In genomic region chr14:27108748-27109504, GRCm38 (mm10) we compare ENCODE assay signal across 10 mouse cellular contexts. TPM values are rescaled to one million over a fixed set of nuclear protein-coding genes. Genes with fewer than 3 reads are reported as not detected.
DNase-seq lines count a peak whose midpoint lies in the region; ATAC-seq and TF ChIP-seq lines count a peak whose summit lies in the region.
"Had no signal": no experiment of that assay in that cellular context is flagged by ENCODE, and none has a peak within 500 bp of the region (broad histone marks: within the 10 kb centered on the region; RNA-seq: fewer than 3 reads in every experiment).

No protein-coding gene starts in this region.

- no peak overlapping the region for H3K27ac ChIP-seq in kidney, adult 2 months (ENCODE audit: insufficient read depth, low read depth, low read length)
- no peak overlapping the region for H3K27ac ChIP-seq in kidney, embryonic 16.5 days (ENCODE audit: low read length)
- H3K27ac ChIP-seq: heart, embryonic 15.5 days; limb, embryonic 15.5 days had no signal

- H3K4me1 ChIP-seq in kidney, adult 2 months (ENCODE audit: control insufficient read depth, insufficient read depth, low read length), result no peaks in the 10 kb centered on the region
- H3K4me1 ChIP-seq in kidney, embryonic 16.5 days (ENCODE audit: insufficient read depth, low read length), result no peaks in the 10 kb centered on the region

- H3K4me3 ChIP-seq in kidney, adult 2 months (ENCODE audit: insufficient read depth, low read depth, low read length), result no peak overlapping the region
- no peak overlapping the region for H3K4me3 ChIP-seq in kidney, embryonic 16.5 days (ENCODE audit: low read length)
- H3K4me3 ChIP-seq: heart, embryonic 15.5 days; limb, embryonic 15.5 days had no signal

- no peaks in the 10 kb centered on the region for H3K36me3 ChIP-seq in kidney, adult 2 months (ENCODE audit: control insufficient read depth, insufficient read depth, low read length)
- H3K36me3 ChIP-seq in kidney, embryonic 16.5 days (ENCODE audit: insufficient read depth, low read length), result no peaks in the 10 kb centered on the region
- H3K36me3 ChIP-seq: heart, embryonic 15.5 days had no signal

- peak; percentile 29 for DNase-seq in adrenal gland, postnatal 25 days
- DNase-seq in adrenal gland, postnatal 4 days (ENCODE audit: low spot score in 2 of 2), result no peak
- DNase-seq in kidney, adult 2 months, result peak; percentile 80
- DNase-seq in cerebellum, postnatal 14 days, result peak; percentile 82 to 89
- peak; percentile 67 for DNase-seq in lung, postnatal 10 days
- no peak for DNase-seq in layer of hippocampus, postnatal 10 days (ENCODE audit: low spot score in 2 of 2)
- no peak for DNase-seq in thymus, postnatal 36 days

- no peak overlapping the region for H3K4me2 ChIP-seq in kidney, embryonic 16.5 days (replicated peaks; ENCODE audit: low read depth, low read length)
- H3K4me2 ChIP-seq: heart, embryonic 15.5 days; limb, embryonic 15.5 days had no signal

- H3K9me3 ChIP-seq in kidney, embryonic 16.5 days (ENCODE audit: low read length), result no peaks in the 10 kb centered on the region
- H3K9me3 ChIP-seq: heart, embryonic 15.5 days; limb, embryonic 15.5 days had no signal

- no peaks in the 10 kb centered on the region for H3K27me3 ChIP-seq in kidney, adult 2 months (replicated peaks; ENCODE audit: control insufficient read depth, insufficient read depth, low read length)
- H3K27me3 ChIP-seq in kidney, embryonic 16.5 days (ENCODE audit: insufficient read depth, low read length), result no peaks in the 10 kb centered on the region
- H3K27me3 ChIP-seq: limb, embryonic 15.5 days had no signal

- WGBS in kidney, adult 2 months, result 45% methylated on average over 6 of the region's 6 CpGs
- WGBS in kidney, embryonic 16.5 days, result 68% methylated on average over 6 of the region's 6 CpGs

- no peak overlapping the region for H3K9ac ChIP-seq in kidney, embryonic 16.5 days (replicated peaks; ENCODE audit: low read length)
- H3K9ac ChIP-seq: heart, embryonic 15.5 days; limb, embryonic 15.5 days had no signal

- peak; percentile 62 for TF ChIP-seq CTCF in kidney, adult 2 months (conservative IDR thresholded peaks at IDR 0.05; ENCODE audit: insufficient read depth, insufficient read length, low read depth, low read length)

- TF ChIP-seq POLR2A in kidney, adult 2 months (IDR thresholded peaks at IDR 0.05; ENCODE audit: low read depth, low read length), result no peak

- no peak for ATAC-seq in kidney, embryonic 16.5 days (ENCODE audit: low FRiP score, low TSS enrichment)

RNA-seq across cellular contexts. Expression of gene Arhgef3, which starts 5.8 kb away (rescaled TPM):
- 37.1 and 47.8 TPM in 2 replicates for total RNA-seq in adrenal gland, postnatal 25 days (2021)
- 10 to 100 TPM; 55.8 to 56.3 TPM for total RNA-seq in adrenal gland, postnatal 4 days (2021)
- polyA plus RNA-seq in kidney, adult 2 months (2012; rRNA removed), result 15.2 and 17.3 TPM in 2 replicates
- polyA plus RNA-seq in kidney, embryonic 16.5 days (2015; fragmentation: Nextera tagmentation; extraction: Ambion mirVana), result 19.2 and 19.6 TPM in 2 replicates
- 10 to 100 TPM; 34.4 to 35.7 TPM for total RNA-seq in layer of hippocampus, postnatal 10 days (2021)

Comparison
In these comparisons a context has a peak if more than half of its experiments do, and no peak if none do; other contexts are left out.
1. DNase-seq: peak in adrenal gland, postnatal 25 days (single experiment), kidney, adult 2 months (single experiment), cerebellum, postnatal 14 days (2 of 2) and lung, postnatal 10 days (single experiment); none in adrenal gland, postnatal 4 days (0 of 2), layer of hippocampus, postnatal 10 days (0 of 2) and thymus, postnatal 36 days (0 of 2).